Mouse (Mus musculus) lung, postnatal 36 days (tissue): ENCODE measurements around the gene BC024978.

Source experiments
- DNase-seq: peaks from one replicate; pipeline ENCODE4 v3.0.0; 2022; ENCODE audit warnings: mixed read lengths

The BC024978 gene

GRCm38 (mm10) chr7:27227276-27227675, 31.7 kb downstream of the BC024978 start:
- DNase-seq: no peak

DNA sequence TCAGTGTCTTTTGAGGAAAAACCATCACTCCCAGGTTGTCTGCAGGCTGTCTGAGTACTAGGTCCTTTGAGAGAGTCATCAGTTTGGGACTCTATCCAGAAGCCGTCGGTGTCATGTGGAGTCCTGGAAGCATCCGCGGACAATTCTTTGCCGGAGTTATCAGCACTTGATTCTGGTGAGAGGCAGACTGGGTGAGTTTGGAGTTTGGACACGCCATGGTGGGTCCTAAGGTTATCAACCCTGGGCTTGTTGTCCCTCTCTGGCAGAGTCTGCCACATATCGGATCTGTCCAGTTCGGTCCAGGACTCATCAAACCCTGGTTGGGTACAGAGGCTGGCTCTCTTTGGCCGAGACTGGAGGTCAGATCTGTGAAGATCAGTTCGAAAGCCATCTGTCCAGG, 32.1 kb downstream of the BC024978 start:
- DNase-seq: no peak

DNA sequence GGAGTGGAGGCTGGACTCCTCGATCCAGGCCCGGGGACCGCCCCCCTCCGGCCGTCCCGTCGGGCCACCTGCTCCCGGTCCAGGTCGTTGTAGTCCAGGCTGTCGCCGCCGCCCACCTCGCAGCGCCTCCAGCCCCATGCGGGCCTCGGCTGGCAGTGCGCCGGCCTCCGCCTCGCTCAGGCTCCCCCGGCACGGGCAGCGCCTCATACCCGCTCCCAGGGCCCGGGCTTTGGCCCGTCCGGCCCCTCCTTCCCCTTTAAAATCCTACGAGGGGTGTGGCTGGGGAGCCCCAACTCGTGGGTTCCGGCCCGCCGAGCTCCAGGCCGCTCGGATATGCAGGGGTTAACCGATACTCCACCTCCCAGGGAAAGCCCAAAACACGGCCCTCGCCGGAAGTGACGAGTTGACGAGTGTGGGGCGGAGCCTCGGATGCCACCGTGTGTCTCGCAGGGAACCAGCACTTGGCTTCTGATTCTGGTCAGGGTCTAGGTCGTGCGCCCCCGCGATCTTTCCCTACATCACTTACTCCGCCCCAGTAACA, 32.8 kb downstream of the BC024978 start, which contains the start of gene Itpkc:
TSS of gene Itpkc (minus strand) at position 381 of the 541 bp plus-strand sequence.
- peak; percentile 96 for DNase-seq

DNA sequence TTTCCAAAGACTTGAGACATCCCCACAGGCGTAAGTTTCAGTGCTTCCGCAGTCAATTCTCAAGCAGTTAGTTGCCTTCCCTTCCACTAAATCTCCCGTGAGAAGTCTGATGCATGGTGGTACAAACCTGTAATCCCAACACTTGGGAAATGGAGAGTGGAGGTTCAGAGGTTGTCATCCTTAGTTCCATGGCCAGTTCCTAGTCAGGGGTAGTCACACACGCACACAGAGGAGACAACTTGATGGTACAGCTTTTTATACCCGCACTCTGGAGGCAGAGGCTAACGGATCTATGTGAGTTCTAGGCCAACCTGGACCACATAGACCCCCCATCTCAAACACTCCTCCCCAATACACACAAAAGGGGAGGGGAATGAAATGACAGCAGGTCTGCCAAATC, 33.3 kb downstream of the BC024978 start:
- no peak for DNase-seq

- no peak for DNase-seq
Measured at GRCm38 (mm10) chr7:27230781-27231180, 35.2 kb downstream of the BC024978 start.

DNA sequence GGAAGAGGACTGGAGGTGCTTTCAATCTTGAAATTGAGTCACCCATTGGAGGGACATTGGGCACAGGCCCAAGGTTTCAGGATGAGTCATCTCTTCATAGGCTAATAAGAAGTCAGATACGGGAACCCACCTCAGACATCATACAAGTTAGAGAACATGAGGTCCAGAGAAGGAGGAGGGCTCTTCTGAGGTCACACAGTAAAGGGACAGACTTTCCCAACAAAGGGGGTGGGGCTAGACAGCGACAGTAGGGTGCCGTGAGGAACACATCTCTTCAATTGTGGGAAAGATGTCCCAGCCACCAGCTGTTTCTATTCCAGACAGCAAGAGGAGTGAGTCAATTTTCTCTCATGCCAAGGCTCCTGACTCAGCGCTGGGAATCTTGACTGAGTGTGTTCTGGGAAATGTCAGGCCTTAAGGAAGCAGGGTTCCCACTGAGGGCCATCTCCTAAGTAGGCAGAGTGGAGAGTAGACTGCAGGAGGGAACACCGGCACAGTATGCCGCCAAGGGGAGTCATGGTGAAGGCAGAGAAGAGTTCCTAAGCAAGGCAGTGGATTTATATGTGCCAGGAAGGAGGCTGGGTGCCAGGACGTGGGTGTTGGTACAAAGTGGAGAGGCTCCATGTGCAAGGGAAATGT, 36.2 kb downstream of the BC024978 start:
- peak; percentile 70 for DNase-seq

DNA sequence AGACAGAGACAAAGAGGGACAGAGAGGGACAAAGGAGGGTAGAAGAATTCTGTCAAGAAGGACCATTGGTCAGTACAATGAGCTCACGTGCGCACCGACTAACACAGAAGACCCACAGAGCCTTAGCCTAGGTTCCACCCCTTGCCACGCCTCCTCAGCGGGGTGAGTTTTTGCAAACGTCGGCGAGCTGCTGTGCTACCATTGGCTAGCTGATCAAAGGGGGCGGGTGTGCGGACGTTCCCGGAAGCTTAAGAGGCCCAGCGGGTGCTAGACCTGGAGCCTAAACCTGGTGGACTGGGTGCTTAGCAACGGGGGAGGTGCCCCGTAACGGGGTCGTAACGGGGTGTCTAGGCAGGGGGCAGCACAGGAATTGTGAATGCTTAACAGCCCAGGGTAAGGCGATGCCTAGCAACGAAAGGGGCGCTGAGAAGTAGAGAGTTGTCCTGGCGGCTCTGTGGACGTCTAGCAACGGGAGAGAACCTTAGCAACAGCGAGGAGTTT, 37.2 kb downstream of the BC024978 start, which contains the start of gene Coq8b:
TSS of gene Coq8b (plus strand) at position 243 of the 501 bp plus-strand sequence.
- peak; percentile 98 for DNase-seq

DNA sequence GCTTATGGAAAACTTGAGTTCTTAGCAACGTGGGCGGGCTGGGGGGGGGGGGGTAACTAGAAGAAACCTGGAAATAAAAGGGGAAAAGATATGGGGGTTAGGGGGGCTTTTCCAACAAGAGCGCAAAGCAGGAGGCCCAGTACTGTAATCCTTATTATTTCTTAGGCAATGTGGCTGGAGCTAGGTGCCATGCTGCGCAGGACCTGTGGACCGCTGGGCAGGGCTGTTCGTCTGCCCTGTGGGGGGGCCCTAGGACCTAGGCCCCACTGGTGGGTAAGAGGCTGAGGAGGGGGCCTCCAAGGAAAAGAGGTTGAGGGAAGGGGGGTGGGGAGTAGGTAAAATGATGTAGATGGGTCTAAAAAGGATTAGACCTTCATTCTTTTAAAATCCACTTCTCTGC, 37.7 kb downstream of the BC024978 start:
- no peak for DNase-seq

GRCm38 (mm10) chr7:27235726-27236125, 40.1 kb downstream of the BC024978 start:
- no peak for DNase-seq

DNA sequence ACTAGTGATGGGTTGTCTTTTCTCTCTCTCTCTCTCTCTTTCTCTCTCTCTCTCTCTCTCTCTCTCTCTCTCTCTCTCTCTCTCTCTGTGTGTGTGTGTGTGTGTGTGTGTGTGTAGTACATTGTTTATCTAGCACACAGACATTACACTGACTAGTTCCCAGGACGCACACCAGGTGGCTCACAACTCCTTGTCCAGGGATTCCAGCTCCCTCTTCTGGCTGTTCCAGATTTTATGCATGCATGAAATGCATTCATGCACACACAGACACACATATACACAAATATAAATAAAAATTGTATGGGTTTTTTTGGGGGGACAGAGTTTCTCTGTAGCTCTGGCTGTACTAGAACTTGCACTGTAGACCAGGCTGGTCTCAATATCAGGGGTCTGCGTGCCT, 41.9 kb downstream of the BC024978 start:
- no peak for DNase-seq

- DNase-seq: peak; percentile 64
Measured at GRCm38 (mm10) chr7:27238568-27238967, 43.0 kb downstream of the BC024978 start.

DNA sequence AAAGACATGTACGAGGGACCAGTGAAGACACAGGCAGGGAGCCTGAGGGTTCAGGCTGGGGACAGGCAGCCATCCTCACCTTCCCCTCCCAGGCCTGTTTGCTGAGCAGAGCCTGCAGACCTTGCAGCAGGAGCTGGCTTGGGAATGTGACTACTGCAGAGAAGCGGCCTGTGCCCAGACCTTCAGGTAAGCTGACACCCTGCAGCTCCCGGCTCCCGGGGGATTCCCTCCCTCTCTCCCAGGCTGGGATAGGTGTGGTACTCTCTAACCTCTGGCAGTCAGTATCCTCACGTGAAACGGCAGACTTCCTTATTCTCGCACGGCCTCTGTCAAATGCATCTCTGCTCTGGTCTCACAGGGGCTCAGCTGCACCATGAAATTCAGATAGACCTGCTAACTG, 47.6 kb downstream of the BC024978 start:
- no peak for DNase-seq

- DNase-seq: peak; percentile 53
Measured at GRCm38 (mm10) chr7:27244088-27244487, 48.5 kb downstream of the BC024978 start.

DNA sequence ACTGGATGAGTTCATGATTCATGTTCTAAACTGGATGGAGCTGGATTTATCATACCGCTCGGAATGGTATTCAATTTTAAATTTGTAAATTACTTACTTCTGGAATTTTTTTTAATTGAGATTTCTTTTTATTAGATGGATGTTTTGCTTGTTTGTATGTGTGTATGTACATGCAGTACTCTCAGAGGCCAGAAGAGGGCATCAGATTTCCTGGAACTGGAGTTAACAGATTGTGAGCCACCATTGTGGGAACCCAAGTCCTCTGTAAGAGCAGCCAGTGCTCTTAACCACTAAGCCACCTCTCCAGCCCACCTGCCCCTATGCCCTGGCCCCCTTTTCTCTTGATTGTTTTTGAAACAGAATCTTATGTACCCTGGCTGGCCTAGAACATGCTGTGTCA, 53.6 kb downstream of the BC024978 start:
- peak; percentile 65 for DNase-seq

DNA sequence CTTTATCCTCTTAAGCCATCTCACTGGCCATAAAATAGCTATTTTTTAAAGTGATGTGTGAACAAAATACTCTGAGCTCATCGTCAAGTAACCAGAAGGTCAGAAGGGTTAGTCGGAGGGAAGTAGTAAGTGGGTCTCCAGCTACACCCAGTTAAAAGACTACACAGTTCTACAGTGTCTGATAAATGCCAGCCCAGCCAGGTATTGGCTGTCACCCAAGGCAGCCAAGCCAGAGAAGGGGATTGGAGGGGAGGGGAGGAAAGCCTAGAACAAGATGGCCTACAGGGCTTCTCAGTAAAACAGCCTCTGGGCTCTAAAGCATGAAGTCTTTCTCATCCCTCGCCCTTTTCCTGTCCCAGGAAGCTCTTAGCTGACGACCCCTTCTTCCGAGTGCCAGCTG, 54.3 kb downstream of the BC024978 start:
- no peak for DNase-seq

DNA sequence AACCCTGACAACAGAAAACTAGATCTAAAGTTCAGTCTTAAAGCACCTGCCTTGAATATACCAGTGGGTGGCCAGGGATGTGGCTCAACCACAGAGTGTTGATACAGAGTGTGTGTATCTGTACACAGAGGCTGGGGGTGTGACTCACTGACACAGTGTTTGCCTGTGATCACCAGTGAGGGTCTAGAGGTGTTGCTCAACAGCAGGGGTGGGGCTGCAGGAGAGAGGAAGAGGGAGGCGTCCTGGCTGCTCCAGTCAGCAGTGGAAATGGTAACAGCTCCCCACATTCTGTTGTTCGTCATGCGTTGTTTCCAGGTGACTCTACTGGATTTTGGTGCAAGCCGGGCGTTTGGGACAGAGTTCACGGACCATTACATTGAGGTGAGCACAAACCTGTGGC, 56.4 kb downstream of the BC024978 start:
- DNase-seq: peak; percentile 73

- peak; percentile 22 for DNase-seq
Measured at GRCm38 (mm10) chr7:27255721-27256120, 60.1 kb downstream of the BC024978 start.

DNA sequence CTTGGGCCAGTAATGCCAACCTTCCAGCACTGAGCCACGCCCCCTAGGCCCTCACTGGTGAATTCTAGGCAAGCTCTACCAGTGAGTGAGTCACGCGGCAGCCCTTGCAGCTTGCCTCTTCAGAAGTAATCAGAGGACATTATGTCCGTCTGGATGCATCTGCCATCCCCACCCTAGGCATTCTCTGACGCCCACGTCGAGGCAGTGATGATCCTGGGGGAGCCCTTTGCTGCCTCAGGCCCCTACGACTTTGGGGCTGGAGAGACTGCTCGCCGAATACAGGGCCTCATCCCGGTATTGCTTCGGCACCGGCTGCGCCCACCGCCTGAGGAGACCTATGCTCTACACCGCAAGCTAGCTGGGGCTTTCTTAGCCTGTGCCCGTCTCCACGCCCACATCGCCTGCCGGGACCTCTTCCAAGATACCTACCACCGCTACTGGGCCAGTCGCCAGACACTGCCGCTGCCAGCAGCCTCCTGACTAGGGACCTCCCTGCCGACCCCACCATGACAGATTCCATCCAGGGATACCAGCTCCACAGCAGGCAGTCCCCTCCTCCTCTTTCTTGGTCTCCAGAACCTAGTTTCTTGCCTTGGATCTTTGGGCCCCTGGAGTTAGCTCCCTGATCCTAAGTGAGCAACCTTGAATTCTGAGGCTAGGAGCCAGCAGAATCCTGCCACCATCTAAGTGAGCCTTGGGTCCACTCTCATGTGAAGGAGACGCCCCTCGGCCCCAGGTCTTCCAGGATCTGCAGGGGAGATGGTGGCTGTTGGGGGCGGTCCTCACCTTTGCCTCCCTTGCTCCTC, 61.7 kb downstream of the BC024978 start:
- peak; percentile 54 for DNase-seq

DNA sequence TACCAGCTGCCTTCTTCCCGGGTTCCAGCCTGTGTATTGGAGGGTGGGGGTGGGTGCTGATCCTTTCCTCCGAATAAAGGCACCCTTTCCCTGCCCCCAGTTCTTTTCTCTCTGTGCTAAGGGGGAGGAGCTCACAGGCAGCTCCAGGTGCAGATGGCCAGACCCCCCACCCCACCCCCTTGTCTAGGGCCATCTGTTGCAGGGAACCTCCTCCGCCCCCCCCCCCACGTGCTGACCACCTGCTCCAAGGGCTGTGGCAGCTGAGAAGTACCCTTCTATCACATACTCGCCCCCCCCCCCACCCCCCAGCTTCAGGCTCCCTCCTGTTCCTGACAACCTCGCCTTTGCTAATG, 62.2 kb downstream of the BC024978 start:
- DNase-seq: no peak

DNA sequence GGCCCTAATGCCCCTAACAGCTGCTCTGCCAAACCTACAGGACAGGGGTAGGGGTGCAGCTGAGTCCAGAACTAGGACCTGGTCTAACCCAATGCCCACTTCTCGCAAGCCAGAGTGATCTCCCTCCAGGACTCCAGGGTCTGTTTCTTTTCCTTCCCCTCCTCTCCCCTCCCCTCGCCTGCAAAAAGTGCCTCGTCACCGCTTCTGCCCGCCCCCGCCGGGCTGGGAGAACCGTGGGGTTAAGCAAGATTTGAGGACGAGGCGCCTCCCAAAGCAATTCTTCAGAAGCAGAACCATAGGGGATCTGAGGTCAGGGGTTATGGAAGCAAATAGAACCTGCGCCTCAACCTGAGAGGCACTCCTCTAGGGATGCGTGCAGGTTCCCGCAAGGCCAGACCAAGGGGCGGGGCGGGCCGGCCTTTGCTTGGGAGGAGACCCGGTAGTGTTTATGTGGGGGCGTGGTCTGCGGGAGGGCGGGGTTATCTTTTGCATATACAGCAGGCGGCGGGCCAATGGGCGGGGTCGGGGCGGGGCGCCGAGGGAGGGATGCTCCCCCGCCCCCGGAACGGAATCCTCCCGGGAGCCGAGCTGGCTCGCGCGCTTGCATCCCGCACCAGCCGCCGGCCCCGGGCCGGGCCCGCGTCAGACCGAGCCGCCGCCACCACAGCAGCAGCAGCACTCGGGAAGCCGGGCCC, 62.8 kb downstream of the BC024978 start, which contains the start of gene Numbl:
TSS of gene Numbl (plus strand) at position 229 of the 695 bp plus-strand sequence.
- DNase-seq: peak; percentile 97

GRCm38 (mm10) chr7:27259271-27259721, 63.7 kb downstream of the BC024978 start:
- no peak for DNase-seq

- no peak for DNase-seq
Measured at GRCm38 (mm10) chr7:27259771-27260170, 64.2 kb downstream of the BC024978 start.
